In genomic region chr13:98855291-98855690, GRCm38 (mm10) we compare ENCODE assay signal across 21 mouse cellular contexts.
"Had no signal": no experiment of that assay in that cellular context is flagged by ENCODE, and none has a peak within 500 bp of the region (broad histone marks: within the 10 kb centered on the region; RNA-seq: fewer than 3 reads in every experiment).

No protein-coding gene starts in this region.

- DNase-seq: kidney, adult 18-20 months; kidney, adult 9 months; kidney, postnatal 14 days; kidney, postnatal 4 days; layer of hippocampus, adult 9-11 months; layer of hippocampus, postnatal 36 days; liver; liver, postnatal 0 days; lung, embryonic 14.5 days; thymus, adult 18-20 months; thymus, postnatal 36 days had no signal

- ATAC-seq: intestine, embryonic 16.5 days; liver, postnatal 0 days; lung, postnatal 0 days; midbrain, embryonic 15.5 days had no signal

- H3K27me3 ChIP-seq: limb, embryonic 13.5 days; midbrain, embryonic 12.5 days; midbrain, embryonic 15.5 days; neural tube, embryonic 12.5 days; neural tube, embryonic 15.5 days had no signal

- H3K27ac ChIP-seq: left cerebral cortex, adult 2 months; limb, embryonic 13.5 days; liver, embryonic 14.5 days; macrophage; midbrain, embryonic 12.5 days; midbrain, embryonic 15.5 days; neural tube, embryonic 12.5 days; neural tube, embryonic 15.5 days had no signal

- H3K9me3 ChIP-seq: limb, embryonic 13.5 days; midbrain, embryonic 12.5 days; midbrain, embryonic 15.5 days; neural tube, embryonic 12.5 days; neural tube, embryonic 15.5 days had no signal

- H3K4me3 ChIP-seq: left cerebral cortex, adult 2 months; limb, embryonic 13.5 days; midbrain, embryonic 12.5 days; midbrain, embryonic 15.5 days; neural tube, embryonic 12.5 days; neural tube, embryonic 15.5 days had no signal

- H3K9ac ChIP-seq: limb, embryonic 13.5 days; liver, embryonic 14.5 days; liver, postnatal 0 days; lung, embryonic 14.5 days; midbrain, embryonic 12.5 days; midbrain, embryonic 15.5 days; neural tube, embryonic 12.5 days; neural tube, embryonic 15.5 days had no signal

- H3K4me1 ChIP-seq: limb, embryonic 13.5 days; midbrain, embryonic 12.5 days; midbrain, embryonic 15.5 days; neural tube, embryonic 12.5 days; neural tube, embryonic 15.5 days had no signal

- H3K4me2 ChIP-seq: limb, embryonic 13.5 days; lung, embryonic 14.5 days; midbrain, embryonic 12.5 days; midbrain, embryonic 15.5 days; neural tube, embryonic 12.5 days; neural tube, embryonic 15.5 days had no signal
